Mouse (Mus musculus): ENCODE measurements at regions not wholly inside any gene's neighbourhood (a gene's known extent, or its start where the extent isn't known, plus 50 kb on each side); places are given as distances from the start of the nearest gene placed in this dataset.

DNA sequence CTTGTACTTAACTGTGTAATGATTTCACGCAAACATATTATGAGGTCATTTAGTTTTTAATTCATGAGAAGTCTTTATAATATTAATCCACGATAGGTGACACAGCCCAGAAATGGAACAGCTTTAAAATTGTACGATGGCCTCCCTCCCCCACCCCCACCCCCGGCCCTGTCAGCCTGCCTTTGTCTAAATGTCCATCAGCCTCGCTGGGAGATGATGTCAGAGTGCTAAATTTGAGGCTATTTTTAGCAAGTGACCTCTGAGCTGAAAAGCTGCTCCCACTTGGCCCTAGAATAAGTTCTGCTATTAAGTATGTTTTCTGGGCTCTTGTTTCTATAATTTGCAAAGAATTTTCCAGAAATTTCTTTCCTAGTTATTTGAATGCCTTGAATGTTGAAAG is 91.6 kb upstream of the Hnrnpk start:
- TF ChIP-seq CTCF (IDR thresholded peaks at IDR 0.05; ENCODE audit: low read depth, low read length) (no peak), POLR2A (IDR thresholded peaks at IDR 0.05; ENCODE audit: insufficient read depth, low read length) (no peak), EP300 (IDR thresholded peaks at IDR 0.05; ENCODE audit: insufficient read depth, low read depth, low read length) (no peak)

Measured in ES-Bruce4 (cell line).